8 mouse cellular contexts compared by ENCODE assay signal in genomic region chr5:123076419-123077281, GRCm38 (mm10). TPM values are rescaled to one million over a fixed set of nuclear protein-coding genes. Genes with fewer than 3 reads are reported as not detected.
A peak's percentile ranks its signal among the peaks of the same experiment; 100 is the strongest.
DNase-seq lines count a peak whose midpoint lies in the region; ATAC-seq and TF ChIP-seq lines count a peak whose summit lies in the region.

No protein-coding gene starts in this region.

- no peak for DNase-seq in heart, postnatal 36 days
- DNase-seq in ES-E14 (ENCODE audit: low read depth, low spot score): no peak
- peak; percentile 60 for DNase-seq in embryonic facial prominence, embryonic 14.5 days (ENCODE audit: low spot score)
- no peak for DNase-seq in intestine, embryonic 14.5 days (ENCODE audit: low spot score)
- DNase-seq in midbrain, postnatal 0 days (ENCODE audit: low spot score): peak; percentile 63
- DNase-seq in ovary, adult 18-20 months (ENCODE audit: low spot score): no peak
- DNase-seq in layer of hippocampus, postnatal 10 days (ENCODE audit: low spot score in 2 of 2): no peak

- no peaks in the 10 kb centered on the region for H3K9me3 ChIP-seq in heart, embryonic 15.5 days (replicated peaks)
- no peaks in the 10 kb centered on the region for H3K9me3 ChIP-seq in ES-E14 (ENCODE audit: control insufficient read depth, insufficient read depth, low read depth, low read length)
- 0 out of 2 replicates have a peak, but pooled peaks cover 5% of the 10 kb centered on the region for H3K9me3 ChIP-seq in embryonic facial prominence, embryonic 14.5 days (ENCODE audit: control insufficient read depth, low read length)
- H3K9me3 ChIP-seq in intestine, embryonic 14.5 days (ENCODE audit: control insufficient read depth, low read length): 0 out of 2 replicates have a peak, but pooled peaks cover 4% of the 10 kb centered on the region
- no peaks in the 10 kb centered on the region for H3K9me3 ChIP-seq in midbrain, postnatal 0 days (ENCODE audit: low read length)

- peak overlapping the region; percentile 83 for H3K9ac ChIP-seq in heart, embryonic 15.5 days
- H3K9ac ChIP-seq in ES-E14 (ENCODE audit: insufficient read depth, low read depth, low read length, poor library complexity, severe bottlenecking): peak overlapping the region; percentile 83
- H3K9ac ChIP-seq in embryonic facial prominence, embryonic 14.5 days (ENCODE audit: low read depth, low read length): peak overlapping the region; percentile 79
- peak overlapping the region; percentile 66 for H3K9ac ChIP-seq in intestine, embryonic 14.5 days (ENCODE audit: low read length)
- H3K9ac ChIP-seq in midbrain, postnatal 0 days (replicated peaks; ENCODE audit: low read length, poor library complexity, severe bottlenecking): peak overlapping the region; percentile 76

- WGBS in heart, embryonic 15.5 days: 1% methylated on average over 35 of the region's 35 CpGs
- WGBS in embryonic facial prominence, embryonic 14.5 days: 8% methylated on average over 18 of the region's 35 CpGs
- WGBS in intestine, embryonic 14.5 days: 2% methylated on average over 35 of the region's 35 CpGs
- WGBS in midbrain, postnatal 0 days: 4% methylated on average over 35 of the region's 35 CpGs

- ATAC-seq in heart, embryonic 15.5 days (replicated peaks; ENCODE audit: insufficient number of reproducible peaks, insufficient read depth, low FRiP score, low read depth): peak; percentile 64
- peak; percentile 86 for ATAC-seq in embryonic facial prominence, embryonic 14.5 days (ENCODE audit: low read depth)
- peak; percentile 85 for ATAC-seq in intestine, embryonic 14.5 days (replicated peaks; ENCODE audit: low FRiP score, low TSS enrichment, low read depth)
- ATAC-seq in midbrain, postnatal 0 days (ENCODE audit: low FRiP score): peak; percentile 78

- in situ Hi-C loops in ES-E14 (cut with MboI; ENCODE audit: low sequenced_read_pairs in 2 of 2, unreplicated experiment in 2 of 2): no loop called here

- no peaks in the 10 kb centered on the region for H3K27me3 ChIP-seq in heart, embryonic 15.5 days
- H3K27me3 ChIP-seq in embryonic facial prominence, embryonic 14.5 days (replicated peaks; ENCODE audit: control insufficient read depth, insufficient read depth, low read length): no peaks in the 10 kb centered on the region
- H3K27me3 ChIP-seq in intestine, embryonic 14.5 days (replicated peaks; ENCODE audit: control insufficient read depth, insufficient read depth, low read length): no peaks in the 10 kb centered on the region
- H3K27me3 ChIP-seq in midbrain, postnatal 0 days (ENCODE audit: insufficient read depth, low read length): no peaks in the 10 kb centered on the region

- TF ChIP-seq CTCF in midbrain, postnatal 0 days (IDR thresholded peaks at IDR 0.05): no peak; the same call in 1 of the 2 replicates

- peak overlapping the region; percentile 77 for H3K27ac ChIP-seq in heart, embryonic 15.5 days
- no peak overlapping the region for H3K27ac ChIP-seq in ES-E14 (ENCODE audit: insufficient read depth, low read depth, low read length, poor library complexity, severe bottlenecking)
- peak overlapping the region; percentile 79 for H3K27ac ChIP-seq in embryonic facial prominence, embryonic 14.5 days (replicated peaks; ENCODE audit: low read depth, low read length)
- H3K27ac ChIP-seq in intestine, embryonic 14.5 days (ENCODE audit: low read depth): no peak overlapping the region
- peak overlapping the region; percentile 63; the same call in 1 of the 2 replicates for H3K27ac ChIP-seq in midbrain, postnatal 0 days (ENCODE audit: low read depth, low read length)

- no peaks in the 10 kb centered on the region for H3K36me3 ChIP-seq in heart, embryonic 15.5 days
- H3K36me3 ChIP-seq in ES-E14 (ENCODE audit: control insufficient read depth, insufficient read depth, low read length, poor library complexity, severe bottlenecking): no peaks in the 10 kb centered on the region
- no peaks in the 10 kb centered on the region for H3K36me3 ChIP-seq in embryonic facial prominence, embryonic 14.5 days (ENCODE audit: control insufficient read depth, insufficient read depth, low read length)
- no peaks in the 10 kb centered on the region for H3K36me3 ChIP-seq in intestine, embryonic 14.5 days (ENCODE audit: control insufficient read depth, insufficient read depth, low read length)
- H3K36me3 ChIP-seq in midbrain, postnatal 0 days (ENCODE audit: insufficient read depth, low read length): no peaks in the 10 kb centered on the region

- H3K4me3 ChIP-seq in heart, embryonic 15.5 days: peak overlapping the region; percentile 91
- peak overlapping the region; percentile 72 to 92 for H3K4me3 ChIP-seq in ES-E14 (ENCODE audit: insufficient read depth in 1 of 2, low read depth in 1 of 2, low read length in 2 of 2, poor library complexity in 1 of 2, severe bottlenecking in 1 of 2)
- H3K4me3 ChIP-seq in embryonic facial prominence, embryonic 14.5 days (ENCODE audit: low read depth, low read length): peak overlapping the region; percentile 87
- H3K4me3 ChIP-seq in intestine, embryonic 14.5 days (ENCODE audit: low read depth, low read length): peak overlapping the region; percentile 56
- H3K4me3 ChIP-seq in midbrain, postnatal 0 days (ENCODE audit: low read depth, low read length): peak overlapping the region; percentile 84

- peak overlapping the region; percentile 98 for H3K4me2 ChIP-seq in heart, embryonic 15.5 days
- H3K4me2 ChIP-seq in embryonic facial prominence, embryonic 14.5 days (ENCODE audit: low read depth, low read length): peak overlapping the region; percentile 95
- H3K4me2 ChIP-seq in intestine, embryonic 14.5 days (ENCODE audit: low read length): peak overlapping the region; percentile 96
- peak overlapping the region; percentile 95 for H3K4me2 ChIP-seq in midbrain, postnatal 0 days (ENCODE audit: low read depth, low read length, poor library complexity, severe bottlenecking)

- intact Hi-C loops in heart, postnatal 36 days (cut with DNase I): no loop called here

- peaks cover 26% of the 10 kb centered on the region for H3K4me1 ChIP-seq in heart, embryonic 15.5 days (replicated peaks)
- peaks cover 0 to 8% of the 10 kb centered on the region in 2 experiments; a peak in 2 of 4 replicates for H3K4me1 ChIP-seq in ES-E14 (ENCODE audit: control insufficient read depth in 2 of 2, insufficient read depth in 2 of 2, low read length in 2 of 2, poor library complexity in 1 of 2)
- H3K4me1 ChIP-seq in embryonic facial prominence, embryonic 14.5 days (ENCODE audit: control insufficient read depth, insufficient read depth, low read length): peaks cover 17% of the 10 kb centered on the region
- peaks cover 25% of the 10 kb centered on the region for H3K4me1 ChIP-seq in intestine, embryonic 14.5 days (replicated peaks; ENCODE audit: control insufficient read depth, insufficient read depth, low read length)
- H3K4me1 ChIP-seq in midbrain, postnatal 0 days (ENCODE audit: insufficient read depth, low read length): peaks cover 7% of the 10 kb centered on the region; the same call in 1 of the 2 replicates

TF ChIP-seq in ES-E14, 5 proteins besides CTCF, POLR2A, EP300 and RAD21:
- TF ChIP-seq MAFK (IDR thresholded peaks at IDR 0.05; ENCODE audit: insufficient read depth, low read depth, low read length): no peak
- no peak for TF ChIP-seq ZC3H11A (IDR thresholded peaks at IDR 0.05; ENCODE audit: borderline replicate concordance, low read depth, low read length)
- no peak for TF ChIP-seq ZNF384 (IDR thresholded peaks at IDR 0.05; ENCODE audit: low read depth, low read length)
- TF ChIP-seq CHD2 (IDR thresholded peaks at IDR 0.05; ENCODE audit: low read depth, low read length): no peak
- no peak; the same call in 1 of the 2 replicates for TF ChIP-seq HCFC1 (IDR thresholded peaks at IDR 0.05; ENCODE audit: borderline replicate concordance, insufficient read depth, low read length)

RNA-seq across cellular contexts. Expression of gene Tmem120b, which starts 8.4 kb away (rescaled TPM):
- polyA plus RNA-seq in heart, embryonic 15.5 days (2015; fragmentation: Nextera tagmentation; extraction: Ambion mirVana): 11.3 and 13.0 TPM in 2 replicates
- total RNA-seq in heart, postnatal 36 days (2021): 10 to 100 TPM in 1 of 2 experiments, 1 to 10 TPM in 1; 7.3 to 10.7 TPM
- 21.9 and 29.4 TPM in 2 replicates for total RNA-seq in ES-E14 (2012; rRNA removed)
- polyA plus RNA-seq in embryonic facial prominence, embryonic 14.5 days (2014; fragmentation: Nextera tagmentation; extraction: Ambion mirVana): 16.8 and 17.6 TPM in 2 replicates
- 8.9 and 10.0 TPM in 2 replicates for polyA plus RNA-seq in intestine, embryonic 14.5 days (2014; fragmentation: Nextera tagmentation; extraction: Ambion mirVana)
- total RNA-seq in midbrain, postnatal 0 days (2014; rRNA removed): 13.3 and 16.2 TPM in 2 replicates
- polyA plus RNA-seq in midbrain, postnatal 0 days (2015; fragmentation: Nextera tagmentation; extraction: Ambion mirVana): 17.1 and 19.7 TPM in 2 replicates
- total RNA-seq in layer of hippocampus, postnatal 10 days (2021): 10 to 100 TPM; 19.6 to 24.5 TPM

RNA-seq across cellular contexts. Expression of gene Morn3, which starts 29.8 kb away (rescaled TPM):
- not detected in 2 replicates for polyA plus RNA-seq in heart, embryonic 15.5 days (2015; fragmentation: Nextera tagmentation; extraction: Ambion mirVana)
- not detected for total RNA-seq in heart, postnatal 36 days (2021)
- total RNA-seq in ES-E14 (2012; rRNA removed): 0.62 and 0.63 TPM in 2 replicates
- polyA plus RNA-seq in embryonic facial prominence, embryonic 14.5 days (2014; fragmentation: Nextera tagmentation; extraction: Ambion mirVana): 0.34 and 3.6 TPM in 2 replicates
- polyA plus RNA-seq in intestine, embryonic 14.5 days (2014; fragmentation: Nextera tagmentation; extraction: Ambion mirVana): 0.54 and 1.5 TPM in 2 replicates
- total RNA-seq in midbrain, postnatal 0 days (2014; rRNA removed): not detected in 2 replicates
- 1.1 and 1.3 TPM in 2 replicates for polyA plus RNA-seq in midbrain, postnatal 0 days (2015; fragmentation: Nextera tagmentation; extraction: Ambion mirVana)
- under 1 TPM; 0.51 to 0.85 TPM for total RNA-seq in layer of hippocampus, postnatal 10 days (2021)

RNA-seq across cellular contexts. Expression of gene Rhof, which starts 55.8 kb away (rescaled TPM):
- 1.5 and 3.1 TPM in 2 replicates for polyA plus RNA-seq in heart, embryonic 15.5 days (2015; fragmentation: Nextera tagmentation; extraction: Ambion mirVana)
- total RNA-seq in heart, postnatal 36 days (2021): under 1 TPM; 0.44 to 0.68 TPM
- 2.3 and 2.5 TPM in 2 replicates for total RNA-seq in ES-E14 (2012; rRNA removed)
- polyA plus RNA-seq in embryonic facial prominence, embryonic 14.5 days (2014; fragmentation: Nextera tagmentation; extraction: Ambion mirVana): 4.1 and 5.2 TPM in 2 replicates
- polyA plus RNA-seq in intestine, embryonic 14.5 days (2014; fragmentation: Nextera tagmentation; extraction: Ambion mirVana): 1.5 and 1.9 TPM in 2 replicates
- 37.2 and 47.8 TPM in 2 replicates for total RNA-seq in midbrain, postnatal 0 days (2014; rRNA removed)
- polyA plus RNA-seq in midbrain, postnatal 0 days (2015; fragmentation: Nextera tagmentation; extraction: Ambion mirVana): 41.7 and 45.3 TPM in 2 replicates
- 10 to 100 TPM; 40.9 to 46.6 TPM for total RNA-seq in layer of hippocampus, postnatal 10 days (2021)

Comparison
In these comparisons a context has a peak if more than half of its experiments do, and no peak if none do; other contexts are left out.
1. H3K27ac ChIP-seq: peak in heart, embryonic 15.5 days (single experiment), embryonic facial prominence, embryonic 14.5 days (single experiment) and midbrain, postnatal 0 days (single experiment); none in ES-E14 (single experiment) and intestine, embryonic 14.5 days (single experiment).
2. DNase-seq: peak in embryonic facial prominence, embryonic 14.5 days (single experiment) and midbrain, postnatal 0 days (single experiment); none in heart, postnatal 36 days (0 of 2), ES-E14 (single experiment), intestine, embryonic 14.5 days (single experiment), ovary, adult 18-20 months (single experiment) and layer of hippocampus, postnatal 10 days (0 of 2).
3. RNA of gene Rhof, which starts 55.8 kb away (total RNA-seq): 37.2 to 47.8 TPM in midbrain, postnatal 0 days and 40.9 to 46.6 TPM in layer of hippocampus, postnatal 10 days; 2.3 to 2.5 TPM in ES-E14 and 0.44 to 0.68 TPM in heart, postnatal 36 days; every median in the first group is over 10 times any median in the second.
4. Peak in every context shown above with its lines, with median percentiles within 50 percentile points of each other: ATAC-seq, H3K4me2 ChIP-seq, H3K4me3 ChIP-seq and H3K9ac ChIP-seq.